Mouse (Mus musculus): Measurements from ENCODE around the gene Nt5dc1.
"Not testable (repeated sequence)": the region's sequence is repeated elsewhere in the genome, so short reads cannot be mapped to it uniquely, and the experiment has no call there.

Gene Nt5dc1

DNA sequence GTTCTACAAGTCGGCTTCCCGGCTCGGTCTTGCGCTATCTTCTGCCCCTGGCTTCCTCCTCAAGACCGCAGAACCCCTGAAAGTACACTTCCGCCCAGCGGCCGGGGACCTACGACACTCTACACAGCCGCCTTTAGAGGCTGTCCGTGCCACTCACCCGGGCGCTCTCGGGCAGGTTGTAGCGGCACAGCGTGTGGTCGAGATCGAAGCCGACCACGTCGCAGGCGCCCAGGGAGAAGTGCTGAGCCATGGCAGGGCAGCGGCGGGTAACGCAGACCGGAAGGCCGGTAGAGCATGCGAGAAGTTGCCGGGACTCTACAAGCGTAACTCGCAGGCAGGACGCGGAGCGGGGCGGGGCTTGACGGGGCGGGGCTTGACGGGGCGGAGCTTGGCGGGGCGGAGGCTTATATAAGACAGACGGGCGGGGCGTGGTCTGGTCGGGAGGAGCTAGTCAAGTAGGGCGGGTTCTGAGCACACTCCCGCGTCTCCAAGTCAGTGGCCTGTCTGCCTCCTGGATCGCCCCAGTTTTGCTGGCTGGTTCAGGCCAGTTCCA lies at the start of gene Nt5dc1:
TSS of gene Nt5dc1 (minus strand) at position 349 of the 553 bp plus-strand sequence.
- peak; percentile 94 for DNase-seq

DNA sequence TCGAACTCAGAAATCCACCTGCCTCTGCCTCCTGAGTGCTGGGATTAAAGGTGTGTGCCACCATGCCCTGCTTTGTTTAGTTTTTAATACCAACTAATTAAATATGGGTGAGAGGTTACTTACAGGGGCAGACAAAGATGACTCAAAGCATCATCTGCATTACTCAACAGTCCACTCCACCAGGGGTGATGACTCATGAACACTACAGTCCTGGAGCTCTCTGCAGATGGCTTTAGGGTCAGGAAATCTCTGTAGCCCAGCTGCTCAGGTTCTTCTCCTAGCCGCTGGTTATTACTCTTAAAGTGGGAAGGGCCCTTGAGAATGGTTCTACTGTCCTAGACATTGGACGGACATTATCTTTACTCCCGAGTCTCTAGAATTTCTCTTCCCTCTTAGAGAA lies 46.0 kb upstream of the Nt5dc1 start:
- DNase-seq: no peak

DNA sequence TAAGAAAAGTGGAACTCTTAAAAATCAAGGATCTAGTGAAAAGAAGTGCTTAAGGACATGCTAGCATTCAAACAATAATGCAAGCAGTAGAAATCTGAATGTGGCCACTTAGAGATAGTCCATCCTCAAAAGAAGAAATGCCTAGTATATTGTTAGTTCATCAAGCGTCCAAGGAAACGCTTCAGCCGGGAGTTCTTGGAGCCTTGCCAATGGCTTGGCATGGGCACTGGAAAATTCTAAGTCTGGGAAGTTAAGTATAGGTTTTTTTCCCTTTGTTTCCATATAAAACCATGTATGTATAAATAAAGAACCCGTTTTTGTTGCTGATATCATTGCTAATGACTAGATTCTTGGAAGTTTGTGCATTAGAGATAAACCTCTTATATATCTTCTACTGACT lies 43.1 kb upstream of the Nt5dc1 start:
- DNase-seq: no peak

DNA sequence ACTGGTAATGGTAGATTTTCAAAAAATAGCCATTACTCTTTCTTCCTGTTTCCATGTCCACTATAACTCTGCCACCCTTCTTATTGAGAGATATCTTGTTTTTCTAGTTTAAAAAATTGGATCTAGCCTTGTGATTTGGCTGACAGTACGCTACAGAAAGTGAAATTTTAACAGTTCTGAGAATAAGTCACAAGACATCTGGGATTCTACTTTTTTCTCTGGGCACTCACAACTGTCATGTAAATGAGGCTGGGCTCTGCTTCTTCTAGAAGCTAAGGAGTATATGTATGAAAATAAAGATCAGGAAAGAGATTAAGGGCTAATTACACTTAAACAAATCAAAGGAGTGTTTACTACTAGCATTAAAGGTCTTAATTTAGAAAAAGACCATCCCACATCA lies 31.1 kb upstream of the Nt5dc1 start:
- DNase-seq: no peak

DNA sequence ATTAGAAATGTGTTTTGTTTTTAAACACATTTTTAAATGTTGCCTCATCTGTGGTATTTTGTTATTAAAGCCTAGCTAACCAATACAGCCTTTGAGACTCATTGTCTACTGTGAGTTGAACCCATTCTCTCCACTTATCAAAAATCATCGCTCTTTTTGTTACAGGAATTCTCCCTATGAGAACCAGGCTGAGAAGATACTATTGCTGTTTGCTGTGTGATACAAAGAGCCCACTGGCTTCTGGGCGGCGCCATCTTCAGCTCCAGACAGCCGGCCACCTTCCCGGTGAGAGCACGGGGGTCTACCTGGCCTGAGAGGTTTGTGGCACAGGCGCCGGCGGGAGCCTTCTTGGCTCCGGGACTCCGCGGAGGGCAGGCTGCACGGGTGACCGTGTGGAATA lies 15.8 kb upstream of the Nt5dc1 start:
- DNase-seq: not testable (repeated sequence)

DNA sequence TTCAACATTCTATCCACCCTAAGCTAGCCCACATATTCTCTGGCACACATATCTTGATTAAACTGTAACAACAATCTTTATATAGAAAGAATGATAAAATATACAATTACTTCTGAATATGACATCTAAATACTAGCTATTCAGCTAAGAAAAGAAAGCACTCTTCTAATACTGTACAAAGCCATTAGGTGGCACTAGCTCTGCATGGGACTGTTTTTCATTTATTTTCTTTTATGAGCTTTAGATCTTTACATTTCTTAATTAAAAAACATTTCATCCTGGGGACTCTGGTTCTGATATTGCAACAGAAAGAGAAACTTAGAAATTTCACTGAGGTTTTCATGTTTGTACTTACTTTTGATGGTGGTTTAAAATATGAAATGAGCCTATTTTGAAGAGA lies 13.4 kb upstream of the Nt5dc1 start:
- DNase-seq: no peak

DNA sequence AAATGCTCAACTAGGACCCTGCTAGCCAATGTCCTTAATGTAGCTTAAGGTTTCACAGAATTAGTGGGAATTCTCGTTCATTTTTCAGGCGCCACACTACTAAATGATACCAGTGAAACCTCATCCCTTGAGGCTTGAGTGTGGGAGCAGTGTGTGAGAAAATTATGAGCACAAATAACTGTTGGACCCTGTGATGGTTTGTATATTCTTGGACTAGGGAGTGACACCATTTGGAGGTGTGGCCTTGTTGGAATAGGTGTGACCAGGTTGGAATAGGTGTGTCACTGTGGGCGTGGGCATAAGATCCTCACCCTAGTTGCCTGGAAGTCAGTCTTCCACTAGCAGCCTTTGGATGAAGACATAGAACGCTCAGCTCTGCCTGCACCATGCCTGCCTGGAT lies 442 bp upstream of the Nt5dc1 start:
- DNase-seq: not testable (repeated sequence)

DNA sequence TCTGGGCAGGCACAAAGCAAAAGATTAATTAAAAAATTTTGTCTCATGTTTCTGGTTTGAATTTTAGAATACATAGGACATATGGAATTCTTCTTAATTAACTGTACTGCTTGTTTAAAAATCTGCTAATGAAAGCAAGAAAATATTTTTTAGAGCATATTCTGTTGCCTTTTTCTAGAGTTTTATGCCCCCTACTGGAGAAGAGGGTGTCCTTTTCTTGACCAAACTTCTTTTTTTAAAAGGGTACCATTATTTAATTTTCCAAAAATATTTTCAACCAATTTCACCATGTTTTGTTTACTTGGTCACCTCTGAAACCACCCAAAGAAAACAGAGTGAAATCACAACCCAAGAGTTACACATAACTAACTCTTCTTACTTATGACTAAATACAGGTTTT lies 19.1 kb downstream of the Nt5dc1 start:
- DNase-seq: no peak

DNA sequence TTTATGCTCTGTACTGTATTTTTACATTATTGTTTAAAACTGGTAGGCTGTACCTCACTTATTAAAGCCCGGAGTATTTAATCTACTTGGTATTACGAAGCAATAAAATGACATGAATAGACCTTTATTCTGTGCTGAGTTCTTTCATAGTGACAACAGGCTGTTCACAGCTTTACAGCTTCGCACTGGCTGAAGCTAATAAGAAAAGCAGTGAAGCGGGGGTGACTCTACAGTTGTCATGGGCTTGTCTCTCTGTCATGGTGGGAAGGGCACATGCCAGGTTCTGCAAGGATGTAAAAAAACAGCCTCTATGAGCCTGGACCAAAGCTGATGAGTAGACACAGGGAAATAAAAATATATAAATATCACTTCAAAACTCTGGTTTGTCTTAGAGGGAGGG lies 21.4 kb downstream of the Nt5dc1 start:
- no peak for DNase-seq

DNA sequence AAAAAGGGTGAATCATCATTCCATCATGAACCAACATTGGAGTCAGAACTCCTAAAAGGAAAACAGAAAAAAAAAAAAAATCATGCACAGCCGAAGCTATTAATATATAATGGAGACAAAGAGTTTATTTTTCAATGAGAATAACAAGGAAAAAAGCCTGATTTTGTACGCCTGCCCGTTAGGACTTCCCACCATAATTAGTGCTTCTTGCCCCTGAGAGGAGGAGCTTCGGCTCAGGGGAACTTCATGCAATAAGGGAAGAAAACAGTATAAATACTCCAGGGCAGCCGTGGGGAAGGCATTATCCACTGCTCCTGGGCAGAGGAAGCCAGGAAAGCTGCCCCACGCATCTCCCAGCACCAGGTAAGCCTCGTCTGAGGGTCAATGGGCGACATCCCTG lies 28.7 kb downstream of the Nt5dc1 start, which contains the start of gene Col10a1:
TSS of gene Col10a1 (plus strand) at position 301 of the 400 bp plus-strand sequence.
- no peak for DNase-seq

DNA sequence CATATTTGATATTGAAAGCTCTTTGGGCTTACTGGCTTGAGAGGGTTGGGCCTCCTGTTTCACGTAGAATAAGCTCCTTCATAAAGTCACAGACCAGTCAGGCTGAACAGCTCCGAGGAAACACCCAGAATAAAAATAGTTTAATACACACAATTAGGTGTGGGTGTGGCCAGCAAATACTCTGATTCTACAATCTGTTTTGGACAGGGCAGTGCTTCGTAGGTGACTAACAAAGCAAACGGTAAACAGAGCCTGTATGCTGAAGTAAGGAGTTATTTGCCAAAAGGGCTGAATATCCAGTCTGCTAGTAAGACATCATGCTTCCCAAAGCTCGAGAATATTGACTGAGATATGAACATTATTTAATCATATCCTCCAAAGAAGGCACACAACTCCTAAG lies 32.7 kb downstream of the Nt5dc1 start:
- no peak for DNase-seq

DNA sequence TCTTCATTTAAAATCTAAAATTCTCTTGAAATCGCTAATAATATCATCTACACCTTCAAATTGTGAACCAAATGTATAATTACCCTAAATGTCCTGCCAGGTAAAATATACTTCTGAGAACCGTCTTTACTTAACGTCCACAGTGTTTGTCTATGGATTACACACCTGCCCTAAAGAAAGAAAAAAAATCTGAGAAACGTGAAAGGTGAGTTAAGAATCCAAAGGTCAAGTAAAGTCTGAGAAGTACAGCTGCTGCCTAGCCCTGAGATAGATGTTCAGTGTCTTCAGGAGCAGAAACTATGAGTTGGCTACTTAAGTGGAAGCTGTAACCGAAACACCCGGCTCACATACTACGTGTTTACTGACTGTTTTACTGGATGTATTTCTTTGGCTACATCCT lies 45.0 kb downstream of the Nt5dc1 start:
- no peak for DNase-seq

DNA sequence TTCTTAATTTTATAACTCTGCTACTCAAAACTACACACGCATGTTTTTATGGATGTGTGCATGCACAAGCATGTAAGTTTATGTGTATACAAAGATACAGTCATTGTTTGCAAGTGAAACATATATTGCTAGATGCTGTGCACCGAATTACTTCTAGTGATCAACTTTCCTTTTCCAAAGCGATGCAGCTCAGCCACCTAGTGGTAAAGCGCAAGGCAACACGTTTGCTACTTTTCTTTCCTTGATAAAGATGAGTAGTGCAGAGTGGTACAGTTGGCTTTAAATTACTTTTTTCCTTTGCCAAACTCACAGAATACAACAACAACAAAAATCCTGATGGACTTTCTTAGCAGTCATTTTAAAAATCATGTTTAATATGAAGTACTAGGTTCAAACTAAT lies 50.2 kb downstream of the Nt5dc1 start:
- DNase-seq: no peak

DNA sequence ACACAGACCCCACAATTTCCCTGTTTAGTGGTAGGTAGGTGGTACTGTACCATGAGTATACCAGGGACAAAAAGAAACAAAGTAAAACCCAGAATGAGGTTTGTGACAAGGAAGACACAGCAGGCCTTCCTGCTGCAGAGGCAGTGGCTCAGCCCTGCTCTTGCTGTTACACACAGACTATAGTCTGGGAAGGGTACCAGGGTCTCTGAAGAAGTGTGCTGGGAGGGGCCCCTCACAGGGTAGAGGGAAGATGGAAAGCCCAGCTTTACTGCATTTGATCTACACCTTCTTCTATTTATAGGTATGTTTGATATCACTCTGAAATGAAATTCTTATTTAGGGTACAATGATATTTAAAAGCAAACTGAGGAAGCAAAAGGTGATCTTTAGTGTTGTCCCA lies 54.6 kb downstream of the Nt5dc1 start:
- no peak for DNase-seq

DNA sequence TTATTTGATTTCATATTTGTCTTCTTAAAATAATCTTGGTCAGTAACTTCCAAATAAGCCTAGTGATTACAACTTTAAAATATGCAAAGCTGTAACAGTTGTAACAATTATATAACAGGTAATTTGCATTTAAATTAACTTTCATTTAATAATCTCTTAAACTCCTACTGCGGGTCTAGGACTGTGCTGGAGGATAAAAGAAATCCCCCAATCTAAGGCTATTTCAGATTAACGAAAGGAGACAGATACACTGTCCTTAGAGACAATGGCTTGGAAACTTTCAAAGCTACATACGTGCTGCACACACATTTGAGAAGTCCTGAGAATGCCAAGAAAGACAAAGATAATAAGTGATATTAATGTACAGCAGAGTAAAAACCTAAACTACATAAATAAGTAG lies 60.1 kb downstream of the Nt5dc1 start:
- DNase-seq: no peak

DNA sequence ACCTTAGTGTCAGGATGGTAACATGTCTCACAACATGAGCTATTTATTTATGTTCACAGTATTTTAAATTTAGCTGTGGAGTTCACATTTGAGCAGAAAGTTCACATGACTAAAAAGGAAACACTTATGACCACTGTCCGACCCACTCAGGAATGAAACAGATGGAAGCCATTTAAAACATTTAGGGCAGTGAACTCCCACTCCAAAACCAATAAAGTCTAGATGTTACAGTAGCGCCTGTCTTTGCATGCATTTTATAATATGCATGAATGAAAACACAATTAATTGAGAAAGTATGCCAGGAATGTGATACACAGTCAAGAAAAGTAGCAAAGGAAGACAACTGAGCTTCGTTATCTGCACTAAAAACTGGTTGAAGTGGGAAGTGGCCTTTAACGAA lies 66.2 kb downstream of the Nt5dc1 start:
- DNase-seq: no peak

DNA sequence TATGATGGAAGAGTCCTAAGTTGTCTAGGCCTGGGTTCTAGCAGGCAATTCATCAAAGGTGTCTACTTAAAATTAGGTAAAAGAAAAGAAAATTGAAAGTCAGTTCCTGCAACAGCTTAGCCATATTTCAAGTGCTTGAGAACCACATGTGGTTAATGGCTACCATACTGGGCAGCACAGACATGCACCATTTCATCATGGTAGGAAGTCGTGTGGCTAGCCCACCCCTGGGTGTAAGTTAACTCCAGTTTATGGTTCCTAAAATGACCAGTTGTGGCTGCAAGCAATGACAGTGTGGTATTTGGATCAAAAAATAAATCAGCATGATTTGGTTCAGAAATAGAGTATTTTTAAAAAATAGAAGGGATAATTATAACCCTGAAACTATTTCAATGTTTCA lies 76.5 kb downstream of the Nt5dc1 start:
- no peak for DNase-seq

DNA sequence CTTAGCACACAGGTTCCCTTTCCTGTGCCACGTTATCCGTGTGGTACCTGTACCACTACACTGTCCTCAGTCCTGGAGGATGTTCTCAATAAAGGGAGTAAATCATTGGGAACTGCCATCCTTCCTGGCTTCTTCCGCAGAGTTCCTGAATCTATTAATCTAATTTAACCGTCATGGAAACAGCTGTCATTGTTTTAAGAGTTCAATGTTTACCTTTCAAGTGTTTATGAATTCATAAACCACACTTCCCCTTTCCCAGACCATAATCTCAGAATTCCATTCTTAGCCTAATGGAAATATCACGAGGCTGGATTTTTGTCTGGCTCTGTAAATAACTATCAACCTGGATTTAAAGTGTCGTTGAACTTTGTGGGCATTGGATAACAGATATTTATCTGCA lies 77.3 kb downstream of the Nt5dc1 start:
- DNase-seq: no peak

DNA sequence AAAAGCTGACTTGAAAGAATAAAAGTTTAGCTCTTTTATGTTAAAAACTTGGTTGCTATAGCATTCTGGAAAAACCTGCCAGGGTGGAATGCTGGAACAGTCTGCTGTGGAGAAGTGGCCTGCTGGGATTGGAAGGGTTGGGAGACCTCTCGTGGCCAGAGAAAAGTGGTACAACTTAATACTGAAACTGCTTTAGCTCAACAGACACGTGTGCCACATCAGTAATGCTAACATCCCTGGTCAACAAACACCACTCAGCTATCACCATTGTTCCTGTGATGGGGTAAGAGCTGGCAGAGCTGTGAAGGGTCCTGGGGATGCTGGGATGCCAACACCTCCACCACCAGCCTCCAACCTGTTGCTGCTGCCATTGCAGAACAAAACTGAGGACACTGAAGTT lies 90.0 kb downstream of the Nt5dc1 start:
- peak; percentile 28 for DNase-seq

DNA sequence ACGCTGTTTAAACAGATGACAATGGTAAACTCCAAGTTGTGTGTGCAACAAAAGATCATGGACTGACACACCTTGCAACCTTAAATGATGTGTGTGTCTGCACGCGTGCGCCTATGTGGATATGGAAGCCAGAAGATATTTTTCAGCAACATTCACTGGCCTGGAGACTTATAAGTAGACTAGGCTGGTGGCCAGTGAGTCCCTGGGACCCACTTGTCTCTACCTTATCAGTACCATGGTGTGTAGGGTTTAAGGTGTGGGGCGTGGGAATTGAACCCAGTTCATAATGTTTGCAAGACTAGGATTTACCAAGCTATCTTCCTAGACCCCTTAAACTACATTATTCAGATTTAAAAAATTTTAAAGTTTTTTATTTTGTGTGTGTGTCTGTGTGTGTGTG lies 91.2 kb downstream of the Nt5dc1 start:
- DNase-seq: no peak

DNA sequence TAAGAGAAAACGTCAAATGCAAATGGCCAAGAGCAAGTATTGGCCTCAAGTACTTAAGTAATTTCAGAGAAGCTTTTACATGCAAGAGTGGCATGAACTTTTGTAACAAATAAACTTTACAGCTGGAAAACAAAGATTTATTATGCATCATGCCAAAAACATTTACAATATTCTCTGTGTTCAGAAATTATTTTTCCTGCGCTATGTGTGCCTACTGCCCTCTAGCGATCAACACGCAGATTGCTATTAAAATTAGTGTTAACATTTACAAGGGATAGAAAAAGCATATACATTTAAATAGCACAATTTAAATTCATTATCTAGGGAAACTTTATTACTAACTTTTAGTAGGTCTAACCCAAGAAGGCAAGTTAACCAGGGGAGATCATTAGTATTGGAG lies 91.7 kb downstream of the Nt5dc1 start:
- no peak for DNase-seq

DNA sequence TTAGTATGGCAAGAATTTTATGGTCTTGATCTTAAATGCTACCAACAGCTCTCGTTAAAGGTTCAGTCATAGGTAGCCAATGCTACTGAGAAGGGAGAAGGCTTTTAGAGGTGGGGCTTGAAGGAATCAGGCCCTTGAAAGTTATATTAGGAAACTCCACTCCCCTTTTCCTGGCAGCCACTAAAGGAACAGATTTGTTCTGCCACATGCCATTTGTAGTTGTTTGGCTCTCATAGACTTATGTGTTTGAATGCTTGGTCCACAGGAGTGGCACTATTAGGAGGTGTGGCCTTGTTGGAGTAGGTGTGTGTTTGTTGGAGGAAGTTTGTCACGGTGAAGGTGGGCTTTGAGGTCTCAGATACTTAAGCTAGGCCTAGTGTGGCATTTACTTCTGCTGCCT lies 97.5 kb downstream of the Nt5dc1 start:
- no peak for DNase-seq

DNA sequence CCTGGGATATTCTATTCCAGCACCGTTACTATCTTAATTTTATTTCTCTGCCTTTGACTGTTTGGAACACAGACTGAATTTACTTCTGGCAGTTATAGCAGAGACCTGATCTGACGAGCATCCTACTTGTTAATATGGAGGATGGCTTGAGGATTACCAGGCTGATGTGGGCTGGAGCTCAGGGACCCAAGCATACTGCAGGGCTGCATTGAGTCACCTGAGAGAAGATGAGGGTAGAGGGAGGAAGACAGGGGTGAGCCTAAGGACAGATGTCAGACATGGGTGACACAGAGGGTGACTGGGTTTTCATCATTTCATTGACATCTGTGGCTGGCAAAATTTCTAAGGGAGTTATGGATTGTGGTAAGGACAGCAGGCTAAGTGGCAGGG lies 101.1 kb downstream of the Nt5dc1 start:
- DNase-seq: no peak

DNA sequence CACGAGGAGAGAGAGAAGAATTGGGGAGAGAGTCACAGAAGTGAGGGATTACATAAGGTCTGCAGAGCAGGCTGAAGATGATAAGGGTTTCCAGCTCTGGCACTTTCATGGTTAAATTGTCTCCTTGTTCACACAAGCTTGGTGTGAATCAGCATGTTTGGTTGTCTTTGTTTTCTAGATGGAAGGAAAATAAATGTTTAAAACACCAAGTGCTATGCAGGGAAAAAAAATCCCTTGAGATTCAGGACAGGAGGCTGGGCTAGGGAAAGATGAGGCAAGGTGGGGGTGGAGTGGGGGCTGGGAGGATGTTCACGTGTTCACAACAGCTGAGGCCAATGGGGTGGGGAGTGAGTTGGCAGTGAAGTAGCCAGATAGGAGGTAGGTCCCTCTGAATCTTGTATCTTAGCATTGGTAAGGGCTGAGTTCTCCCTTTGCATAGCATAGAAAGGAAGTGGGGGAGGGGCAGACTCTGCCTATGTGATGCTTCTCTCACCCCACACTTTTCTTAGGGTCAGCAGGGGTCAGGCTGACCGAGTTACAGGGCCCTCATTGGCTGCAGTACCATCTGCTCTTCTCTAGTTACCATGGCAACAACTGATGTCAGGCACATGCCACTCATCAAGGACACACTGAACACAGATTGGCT lies 101.7 kb downstream of the Nt5dc1 start:
- no peak for DNase-seq

DNA sequence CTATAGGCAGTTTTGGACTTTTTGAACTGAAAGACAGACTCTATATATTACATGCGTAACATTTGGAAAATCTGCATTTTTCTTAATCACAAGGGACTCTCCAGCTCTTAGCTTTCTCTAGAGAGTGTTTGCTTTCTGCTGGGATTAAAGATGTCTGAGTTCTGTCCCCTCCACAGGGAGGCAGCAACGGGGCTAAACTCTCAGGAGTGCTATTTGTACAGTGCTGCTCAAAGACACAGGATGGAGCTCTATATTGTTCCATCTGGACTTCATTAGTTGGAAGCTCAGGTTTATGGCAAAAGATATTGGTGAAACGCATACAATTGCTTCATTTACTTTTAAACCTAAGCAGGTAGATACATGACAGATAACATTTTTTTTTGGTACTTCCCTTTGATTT lies 105.8 kb downstream of the Nt5dc1 start:
- no peak for DNase-seq
